Mouse (Mus musculus) olfactory bulb, adult 2 months (tissue): ENCODE data around the gene Arhgap9.

Source experiments
- CTCF ChIP-seq: fragments of 200-500 bp; IDR thresholded peaks from 2 replicates; pipeline ENCODE4 v1.5.1; 2012; ENCODE audit warnings: low read depth, mild to moderate bottlenecking, low read length, moderate library complexity; ENCODE audit not compliant: insufficient read depth
- POLR2A ChIP-seq: fragments of 200-500 bp; IDR thresholded peaks from 2 replicates; pipeline ENCODE4 v1.6.1; 2012; ENCODE audit warnings: mild to moderate bottlenecking, low read depth, low read length, moderate library complexity; ENCODE audit not compliant: insufficient read depth

GRCm38 (mm10) chr10:127295986-127296794 lies 25.6 kb upstream of the Arhgap9 start:
- no peak for TF ChIP-seq CTCF
- no peak for TF ChIP-seq POLR2A
